Mouse (Mus musculus) intestine, embryonic 14.5 days (tissue): ENCODE measurements around the gene Csnk1g1. TPM values are rescaled to one million over a fixed set of nuclear protein-coding genes. Genes with fewer than 3 reads are reported as not detected.

Experiments
- ATAC-seq: fragments of 200-750 bp; cut with Nextera tagmentation; replicated peaks from 2 replicates; pipeline ENCODE4 v1.8.0; 2017; ENCODE audit warnings: low read depth, moderate number of reproducible peaks, moderate TSS enrichment, moderate library complexity; ENCODE audit not compliant: low FRiP score, low TSS enrichment
- DNase-seq: peaks from one replicate; pipeline ENCODE4 v3.0.0-alpha.2; 2018; ENCODE audit warnings: low spot score
- H3K27ac ChIP-seq: fragments of 300-500 bp; sonication (generic); 2 replicates; pipeline ENCODE4 v1.5.1; 2014; ENCODE audit warnings: low read depth, mild to moderate bottlenecking, control low read depth
- H3K27me3 ChIP-seq: fragments of 300-500 bp; sonication (generic); replicated peaks from 2 replicates; pipeline ENCODE4 v1.6.1; 2014; ENCODE audit warnings: low read length, control low read depth; ENCODE audit not compliant: control insufficient read depth, insufficient read depth
- H3K36me3 ChIP-seq: fragments of 300-500 bp; sonication (generic); 2 replicates; pipeline ENCODE4 v1.6.1; 2014; ENCODE audit warnings: low read length, control low read depth; ENCODE audit not compliant: control insufficient read depth, insufficient read depth
- H3K4me1 ChIP-seq: fragments of 300-500 bp; sonication (generic); replicated peaks from 2 replicates; pipeline ENCODE4 v1.6.1; 2014; ENCODE audit warnings: low read length, control low read depth, mixed read lengths; ENCODE audit not compliant: control insufficient read depth, insufficient read depth
- H3K4me2 ChIP-seq: fragments of 300-500 bp; sonication (generic); 2 replicates; pipeline ENCODE4 v1.6.1; 2014; ENCODE audit warnings: low read length
- H3K4me3 ChIP-seq: fragments of 300-500 bp; sonication (generic); 2 replicates; pipeline ENCODE4 v1.5.1; 2014; ENCODE audit warnings: low read depth, low read length, control low read depth, mixed read lengths
- H3K9ac ChIP-seq: fragments of 300-500 bp; sonication (generic); 2 replicates; pipeline ENCODE4 v1.6.1; 2014; ENCODE audit warnings: mild to moderate bottlenecking, low read length
- H3K9me3 ChIP-seq: fragments of 300-500 bp; sonication (generic); 2 replicates; pipeline ENCODE4 v1.6.1; 2016; ENCODE audit warnings: low read length, control low read depth; ENCODE audit not compliant: control insufficient read depth
- WGBS: fragments of 180-500 bp; shearing (Covaris S2); extraction: QIAGEN DNeasy Blood & Tissue Kit; methylation state at CpG from one replicate; pipeline ENCODE4 v1.1.7; 2014; 5-methylcytosine and 5-hydroxymethylcytosine counted together
- polyA plus RNA-seq: library from polyadenylated mRNA; unstranded; fragments of >200 nt; fragmentation: Nextera tagmentation; extraction: Ambion mirVana; gene quantifications from 2 replicates; pipeline ENCODE4 v1.2.1, GENCODE M21; 2014

The Csnk1g1 gene
- polyA plus RNA-seq, 1 experiment from 2014 or later, result 18.6 TPM

GRCm38 (mm10) chr9:66038082-66038481 lies 129.4 kb downstream of the Csnk1g1 start:
- DNase-seq, result no peak
- no peak for ATAC-seq
- WGBS, result 76% methylated on average over 4 of the region's 4 CpGs
- H3K27ac ChIP-seq, result no peak overlapping the region
- H3K4me1 ChIP-seq, result no peaks in the 10 kb centered on the region
- H3K4me3 ChIP-seq, result no peak overlapping the region
- no peak overlapping the region for H3K4me2 ChIP-seq
- no peaks in the 10 kb centered on the region for H3K9me3 ChIP-seq
- H3K36me3 ChIP-seq, result peaks cover 18% of the 10 kb centered on the region; the same call in 1 of the 2 replicates
- no peak overlapping the region for H3K9ac ChIP-seq
- H3K27me3 ChIP-seq, result no peaks in the 10 kb centered on the region

DNA sequence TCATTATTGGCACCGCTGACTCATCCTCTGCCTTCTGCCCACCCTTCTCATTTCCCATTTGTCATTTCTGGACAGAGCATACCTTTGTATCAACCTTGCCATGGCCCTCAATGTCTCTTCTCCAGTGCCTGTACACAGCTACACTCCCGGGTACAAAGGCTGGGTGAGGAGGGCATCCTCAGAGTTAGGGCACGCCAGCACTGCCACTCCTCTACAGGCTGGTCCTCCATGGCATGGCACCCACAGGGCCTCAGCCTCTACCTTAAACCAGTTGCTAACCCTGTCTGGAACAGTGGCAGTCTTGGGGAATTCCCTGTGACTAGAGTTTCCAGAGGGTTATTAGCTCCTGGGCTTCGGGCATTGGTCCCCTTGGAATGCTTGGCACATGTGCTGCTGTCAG lies 129.9 kb downstream of the Csnk1g1 start:
- H3K4me3 ChIP-seq, result no peak overlapping the region
- DNase-seq (no peak), ATAC-seq (no peak)
- WGBS, result 95% methylated on average over 4 of the region's 4 CpGs
- no peak overlapping the region for H3K9ac ChIP-seq
- H3K9me3 ChIP-seq, result no peaks in the 10 kb centered on the region
- H3K27me3 ChIP-seq, result no peaks in the 10 kb centered on the region
- no peaks in the 10 kb centered on the region for H3K4me1 ChIP-seq
- H3K27ac ChIP-seq, result no peak overlapping the region
- peaks cover 17% of the 10 kb centered on the region; the same call in 1 of the 2 replicates for H3K36me3 ChIP-seq
- H3K4me2 ChIP-seq, result no peak overlapping the region

- Histone ChIP-seq H3K27me3 (no peaks in the 10 kb centered on the region), H3K4me2 (no peak overlapping the region), H3K4me3 (no peak overlapping the region), H3K27ac (no peak overlapping the region), H3K4me1 (no peaks in the 10 kb centered on the region), H3K9me3 (no peaks in the 10 kb centered on the region), H3K9ac (no peak overlapping the region), H3K36me3 (peaks cover 15% of the 10 kb centered on the region; the same call in 1 of the 2 replicates)
- DNase-seq, result no peak
- ATAC-seq, result no peak
- WGBS, result 84% methylated on average over 4 of the region's 4 CpGs
Measured at GRCm38 (mm10) chr9:66039290-66039689, 130.6 kb downstream of the Csnk1g1 start.

- H3K9me3 ChIP-seq, result no peaks in the 10 kb centered on the region
- no peak overlapping the region for H3K27ac ChIP-seq
- no peak for DNase-seq
- no peak for ATAC-seq
- 83% methylated on average over 3 of the region's 3 CpGs for WGBS
- H3K27me3 ChIP-seq, result no peaks in the 10 kb centered on the region
- H3K4me1 ChIP-seq, result no peaks in the 10 kb centered on the region
- H3K4me3 ChIP-seq, result no peak overlapping the region
- H3K4me2 ChIP-seq, result no peak overlapping the region
- peaks cover 15% of the 10 kb centered on the region; the same call in 1 of the 2 replicates for H3K36me3 ChIP-seq
- no peak overlapping the region for H3K9ac ChIP-seq
Measured at GRCm38 (mm10) chr9:66040801-66041200, 132.1 kb downstream of the Csnk1g1 start.

- H3K9me3 ChIP-seq, result no peaks in the 10 kb centered on the region
- WGBS, result 86% methylated on average over 4 of the region's 4 CpGs
- peaks cover 15% of the 10 kb centered on the region; the same call in 1 of the 2 replicates for H3K36me3 ChIP-seq
- no peak for DNase-seq
- H3K4me2 ChIP-seq, result no peak overlapping the region
- H3K9ac ChIP-seq, result no peak overlapping the region
- H3K27ac ChIP-seq, result no peak overlapping the region
- no peaks in the 10 kb centered on the region for H3K4me1 ChIP-seq
- H3K27me3 ChIP-seq, result no peaks in the 10 kb centered on the region
- ATAC-seq, result no peak
- no peak overlapping the region for H3K4me3 ChIP-seq
Measured at GRCm38 (mm10) chr9:66042331-66042730, 133.6 kb downstream of the Csnk1g1 start.

GRCm38 (mm10) chr9:66043241-66043640 lies 134.5 kb downstream of the Csnk1g1 start:
- H3K27me3 ChIP-seq, result no peaks in the 10 kb centered on the region
- peaks cover 10% of the 10 kb centered on the region; the same call in 1 of the 2 replicates for H3K36me3 ChIP-seq
- no peaks in the 10 kb centered on the region for H3K4me1 ChIP-seq
- no peak for ATAC-seq
- H3K4me2 ChIP-seq, result no peak overlapping the region
- H3K9me3 ChIP-seq, result no peaks in the 10 kb centered on the region
- WGBS, result 92% methylated on average over 3 of the region's 3 CpGs
- no peak overlapping the region for H3K4me3 ChIP-seq
- no peak for DNase-seq
- H3K27ac ChIP-seq, result no peak overlapping the region
- no peak overlapping the region for H3K9ac ChIP-seq

DNA sequence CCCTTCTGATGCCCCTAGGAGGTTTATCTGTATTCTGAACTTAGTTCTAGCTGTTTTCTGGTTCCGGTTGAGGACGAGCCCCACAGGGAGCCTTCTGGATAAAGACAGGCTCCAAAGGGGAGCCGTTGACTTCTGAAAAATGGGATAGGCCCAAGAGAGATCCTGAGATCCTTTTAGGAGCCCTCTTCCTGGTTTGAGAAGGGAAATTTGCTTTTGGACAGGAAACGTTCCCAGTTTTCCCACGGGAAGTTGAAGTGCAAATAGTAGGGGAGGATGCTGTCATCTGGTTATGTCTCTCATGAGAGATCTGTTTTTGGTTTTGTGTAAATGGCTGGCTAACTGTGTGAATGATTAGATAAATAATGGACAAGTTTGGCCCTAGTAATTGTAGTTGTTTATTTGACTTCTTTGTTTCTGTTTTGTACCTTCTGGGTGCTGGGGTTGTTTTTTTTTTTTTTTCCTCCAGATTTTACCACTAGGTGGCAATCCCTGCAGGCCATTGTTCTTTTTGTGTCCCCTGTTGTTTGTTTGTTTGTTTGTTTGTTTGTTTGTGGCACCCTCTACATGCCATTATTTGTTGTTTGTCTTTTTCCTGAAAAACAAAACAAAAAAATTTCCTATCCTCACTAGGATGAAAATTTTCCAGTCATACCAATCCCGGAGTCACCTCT lies 141.3 kb downstream of the Csnk1g1 start:
- no peaks in the 10 kb centered on the region for H3K4me1 ChIP-seq
- no peaks in the 10 kb centered on the region for H3K36me3 ChIP-seq
- H3K27me3 ChIP-seq, result no peaks in the 10 kb centered on the region
- no peak overlapping the region for H3K27ac ChIP-seq
- no peak overlapping the region for H3K4me3 ChIP-seq
- no peak overlapping the region for H3K9ac ChIP-seq
- no peak for DNase-seq
- H3K4me2 ChIP-seq, result no peak overlapping the region
- 0 out of 2 replicates have a peak, but pooled peaks cover 5% of the 10 kb centered on the region for H3K9me3 ChIP-seq
- 74% methylated on average over 6 of the region's 6 CpGs for WGBS
- no peak for ATAC-seq

GRCm38 (mm10) chr9:66051493-66051892 lies 142.8 kb downstream of the Csnk1g1 start:
- no peaks in the 10 kb centered on the region for H3K27me3 ChIP-seq
- H3K9me3 ChIP-seq, result 0 out of 2 replicates have a peak, but pooled peaks cover 5% of the 10 kb centered on the region
- DNase-seq, result no peak
- H3K27ac ChIP-seq, result no peak overlapping the region
- no peak overlapping the region for H3K4me3 ChIP-seq
- WGBS, result 65% methylated on average over 4 of the region's 4 CpGs
- H3K4me2 ChIP-seq, result no peak overlapping the region
- ATAC-seq, result no peak
- H3K9ac ChIP-seq, result no peak overlapping the region
- H3K36me3 ChIP-seq, result no peaks in the 10 kb centered on the region
- H3K4me1 ChIP-seq, result no peaks in the 10 kb centered on the region

DNA sequence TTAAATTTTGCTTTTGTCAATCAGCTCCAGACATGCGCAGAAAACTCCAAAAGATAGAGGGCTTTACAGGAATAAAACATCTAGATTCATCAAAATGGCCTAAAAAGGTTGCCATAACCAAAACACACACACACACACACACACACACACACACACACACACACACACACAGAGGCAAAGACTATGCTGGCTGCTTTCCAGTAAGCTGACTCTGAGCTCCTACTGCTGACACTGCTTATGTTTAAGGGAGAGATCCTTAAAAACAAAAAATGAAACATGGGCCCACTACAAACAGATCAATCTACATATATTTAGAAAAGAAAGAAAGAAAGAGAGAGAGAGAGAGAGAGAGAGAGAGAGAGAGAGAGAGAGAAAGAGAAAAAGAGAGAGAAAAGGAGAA lies 144.0 kb downstream of the Csnk1g1 start:
- H3K4me2 ChIP-seq, result no peak overlapping the region
- 0 out of 2 replicates have a peak, but pooled peaks cover 5% of the 10 kb centered on the region for H3K9me3 ChIP-seq
- no peaks in the 10 kb centered on the region for H3K4me1 ChIP-seq
- no peaks in the 10 kb centered on the region for H3K36me3 ChIP-seq
- no peak overlapping the region for H3K9ac ChIP-seq
- H3K4me3 ChIP-seq, result no peak overlapping the region
- H3K27ac ChIP-seq, result no peak overlapping the region
- ATAC-seq (no peak), DNase-seq (no peak)
- H3K27me3 ChIP-seq, result no peaks in the 10 kb centered on the region
- 87% methylated on average over 1 of the region's 1 CpGs for whole genome bisulfite sequencing
